Mouse (Mus musculus): Measurements from ENCODE around the gene Drc3.

DNA sequence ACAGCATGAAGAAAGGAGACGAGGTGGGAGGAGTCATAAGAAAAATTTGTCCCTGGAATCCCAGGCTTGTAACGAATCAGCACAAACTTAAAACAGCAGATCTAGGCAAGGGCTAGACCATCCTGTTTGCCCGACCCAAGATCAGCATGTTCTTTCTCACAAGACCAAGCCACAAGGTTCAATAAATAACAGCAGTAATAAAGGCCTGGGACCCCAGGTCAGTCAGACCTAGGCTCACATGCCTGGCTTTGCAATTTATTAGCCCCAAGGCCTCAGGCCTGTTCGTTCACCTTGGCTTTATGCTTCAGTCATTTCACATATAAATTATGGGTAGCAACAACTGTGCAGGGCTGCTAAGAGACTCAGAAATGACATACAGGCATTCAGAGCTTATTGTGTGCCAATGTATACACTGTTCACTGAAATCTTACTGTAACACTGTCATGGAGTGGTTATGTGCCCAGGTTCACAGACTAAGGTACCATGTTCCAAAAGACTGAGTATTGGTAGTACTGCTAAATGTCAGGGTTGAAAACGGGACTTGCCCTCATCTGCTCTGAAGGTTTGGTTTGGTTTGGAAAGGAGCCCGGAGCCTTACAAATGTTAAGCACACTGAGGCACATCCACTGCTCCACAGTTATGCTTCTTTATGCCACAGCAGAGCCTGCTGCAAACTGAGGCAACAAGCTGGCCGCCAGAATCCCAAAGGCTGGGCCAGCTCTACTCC lies 35.6 kb upstream of the Drc3 start:
- no peak for TF ChIP-seq CTCF (IDR thresholded peaks at IDR 0.05; ENCODE audit: borderline replicate concordance, control insufficient read depth, extremely low read depth, insufficient read depth, low read length, poor library complexity)
- TF ChIP-seq POLR2A (IDR thresholded peaks at IDR 0.05; ENCODE audit: control insufficient read depth, extremely low read depth, insufficient read depth, low read length, poor library complexity) = no peak
